Mouse (Mus musculus): ENCODE measurements around the gene Tfg. TPM values are rescaled to one million over a fixed set of nuclear protein-coding genes. Genes with fewer than 3 reads are reported as not detected.

The Tfg gene
- polyA plus RNA-seq, 1 experiment from 2014 or later = 118 TPM

DNA sequence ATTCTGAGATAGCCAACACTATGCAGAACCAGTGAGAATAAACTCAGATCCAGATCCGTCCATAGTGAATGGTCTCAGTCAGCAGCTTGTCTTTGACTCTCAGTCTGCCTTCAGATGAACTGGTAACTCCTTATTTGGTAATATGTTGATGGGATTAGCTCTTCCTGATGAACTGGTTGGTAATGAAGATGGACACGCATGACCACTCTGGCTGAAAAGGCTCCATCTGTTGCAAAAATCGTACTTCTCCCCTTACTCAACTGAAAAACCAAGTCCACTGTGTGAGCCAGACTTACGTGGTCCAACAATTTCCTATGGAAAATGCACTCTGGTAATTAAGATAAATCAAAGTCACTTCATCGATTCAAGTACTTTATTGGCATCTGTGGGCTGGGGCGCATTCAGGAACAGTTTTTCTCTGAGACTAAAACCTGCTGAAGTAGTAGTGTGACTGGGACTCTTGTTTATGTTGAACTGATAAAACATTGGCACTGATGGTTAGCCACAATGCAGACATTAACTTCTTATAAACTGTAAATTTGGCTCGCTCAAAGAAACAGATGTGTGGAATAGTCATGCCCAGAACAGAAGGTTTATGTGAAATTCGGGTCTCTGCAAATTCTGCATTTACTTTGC, 36.1 kb downstream of the Tfg start:
- no peaks in the 10 kb centered on the region; the same call in 1 of the 2 replicates for H3K36me3 ChIP-seq (ENCODE audit: insufficient read depth, low read length)
- no peak overlapping the region for H3K9ac ChIP-seq (ENCODE audit: low read depth, low read length)
- H3K4me1 ChIP-seq (replicated peaks; ENCODE audit: insufficient read depth, low read length) = no peaks in the 10 kb centered on the region
- no peak overlapping the region for H3K27ac ChIP-seq
- no peak for DNase-seq (ENCODE audit: low spot score)
- 81% methylated on average over 8 of the region's 8 CpGs for WGBS
- no peak for ATAC-seq (replicated peaks; ENCODE audit: low FRiP score, low read depth)
- no peaks in the 10 kb centered on the region for H3K27me3 ChIP-seq (ENCODE audit: insufficient read depth, low read length)
- H3K4me3 ChIP-seq (replicated peaks; ENCODE audit: low read depth, low read length) = no peak overlapping the region
- TF ChIP-seq CTCF (IDR thresholded peaks at IDR 0.05; ENCODE audit: low read depth) = no peak
- no peak overlapping the region for H3K4me2 ChIP-seq (ENCODE audit: low read length)
- no peaks in the 10 kb centered on the region for H3K9me3 ChIP-seq (replicated peaks; ENCODE audit: low read length)

DNA sequence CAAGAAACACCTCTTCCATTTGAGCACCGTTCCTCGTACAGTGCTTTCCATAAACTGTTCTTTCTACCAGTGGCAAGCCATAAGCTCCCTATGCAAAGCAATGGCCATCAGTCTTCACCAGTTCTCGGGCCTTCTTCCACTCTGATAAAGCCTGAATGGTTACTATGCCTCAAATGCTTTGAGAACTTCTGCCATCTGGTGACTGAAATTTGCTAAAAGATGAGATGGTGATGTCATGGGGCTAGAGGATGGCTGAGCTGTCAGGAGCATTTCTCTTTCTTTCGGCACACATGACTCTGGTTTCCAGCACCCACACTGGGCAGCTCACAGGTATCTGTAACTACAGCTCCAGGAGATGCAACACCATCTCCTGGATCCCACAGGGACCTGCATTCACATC, 40.1 kb downstream of the Tfg start:
- Histone ChIP-seq H3K9me3 (replicated peaks; ENCODE audit: low read length) (no peaks in the 10 kb centered on the region), H3K4me1 (replicated peaks; ENCODE audit: insufficient read depth, low read length) (no peaks in the 10 kb centered on the region), H3K4me2 (ENCODE audit: low read length) (no peak overlapping the region), H3K4me3 (replicated peaks; ENCODE audit: low read depth, low read length) (no peak overlapping the region), H3K27ac (no peak overlapping the region), H3K36me3 (ENCODE audit: insufficient read depth, low read length) (no peaks in the 10 kb centered on the region), H3K9ac (ENCODE audit: low read depth, low read length) (no peak overlapping the region), H3K27me3 (ENCODE audit: insufficient read depth, low read length) (no peaks in the 10 kb centered on the region)
- DNase-seq (ENCODE audit: low spot score) (peak; percentile 74), ATAC-seq (replicated peaks; ENCODE audit: low FRiP score, low read depth) (0 out of 2 replicates have a peak, but pooled peaks have one; percentile 49)
- WGBS = 70% methylated on average over 4 of the region's 4 CpGs
- peak; percentile 76 for TF ChIP-seq CTCF (IDR thresholded peaks at IDR 0.05; ENCODE audit: low read depth)

DNA sequence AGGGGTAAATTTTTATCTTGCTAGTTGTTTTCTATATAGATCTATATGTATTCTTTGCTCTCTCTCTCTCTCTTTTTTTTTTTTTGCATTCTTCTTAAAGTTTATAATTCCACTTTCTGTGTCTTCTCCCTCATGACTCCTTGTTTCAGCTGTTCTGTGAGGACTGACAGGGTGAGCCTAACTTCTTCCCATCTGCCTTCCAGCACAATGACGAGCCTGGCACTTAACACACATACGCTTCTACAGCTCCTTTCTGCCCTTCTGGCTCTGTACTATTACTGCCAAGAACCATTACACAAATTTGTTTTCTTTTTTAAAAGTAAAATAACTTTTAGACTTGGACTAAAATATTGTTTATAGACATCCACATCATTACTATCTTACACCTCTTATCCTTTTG, 43.8 kb downstream of the Tfg start:
- no peak overlapping the region for H3K27ac ChIP-seq
- DNase-seq (ENCODE audit: low spot score) (no peak), ATAC-seq (replicated peaks; ENCODE audit: low FRiP score, low read depth) (no peak)
- no peaks in the 10 kb centered on the region for H3K9me3 ChIP-seq (replicated peaks; ENCODE audit: low read length)
- no peaks in the 10 kb centered on the region for H3K36me3 ChIP-seq (ENCODE audit: insufficient read depth, low read length)
- H3K4me1 ChIP-seq (replicated peaks; ENCODE audit: insufficient read depth, low read length) = no peaks in the 10 kb centered on the region
- no peaks in the 10 kb centered on the region for H3K27me3 ChIP-seq (ENCODE audit: insufficient read depth, low read length)
- TF ChIP-seq CTCF (IDR thresholded peaks at IDR 0.05; ENCODE audit: low read depth) = no peak
- H3K4me3 ChIP-seq (replicated peaks; ENCODE audit: low read depth, low read length) = no peak overlapping the region
- H3K4me2 ChIP-seq (ENCODE audit: low read length) = no peak overlapping the region
- no peak overlapping the region for H3K9ac ChIP-seq (ENCODE audit: low read depth, low read length)
- 91% methylated on average over 2 of the region's 2 CpGs for WGBS

DNA sequence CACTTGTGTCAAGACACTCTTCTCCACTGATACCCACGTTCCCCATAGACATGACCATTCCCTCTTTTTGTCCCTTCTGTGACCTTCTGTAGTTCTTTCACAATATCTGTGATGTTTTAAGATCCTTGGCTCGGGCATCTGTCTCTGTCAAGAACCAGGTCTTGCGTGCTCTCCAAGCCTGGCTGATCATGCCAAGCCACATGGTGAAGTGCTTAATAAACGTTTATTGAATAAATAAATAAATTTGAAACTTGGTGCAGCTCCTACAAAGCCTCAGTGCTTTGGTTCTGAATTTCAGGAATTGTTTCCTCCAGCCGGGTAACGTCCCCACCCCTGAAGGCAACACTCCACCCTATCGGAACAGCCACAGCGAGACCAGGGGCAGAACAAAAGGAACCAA, 46.3 kb downstream of the Tfg start:
- Histone ChIP-seq H3K4me3 (replicated peaks; ENCODE audit: low read depth, low read length) (no peak overlapping the region), H3K36me3 (ENCODE audit: insufficient read depth, low read length) (no peaks in the 10 kb centered on the region), H3K9ac (ENCODE audit: low read depth, low read length) (no peak overlapping the region), H3K27me3 (ENCODE audit: insufficient read depth, low read length) (no peaks in the 10 kb centered on the region), H3K9me3 (replicated peaks; ENCODE audit: low read length) (no peaks in the 10 kb centered on the region), H3K4me2 (ENCODE audit: low read length) (no peak overlapping the region), H3K27ac (no peak overlapping the region), H3K4me1 (replicated peaks; ENCODE audit: insufficient read depth, low read length) (no peaks in the 10 kb centered on the region)
- DNase-seq (ENCODE audit: low spot score) (no peak), ATAC-seq (replicated peaks; ENCODE audit: low FRiP score, low read depth) (no peak)
- WGBS = 66% methylated on average over 8 of the region's 8 CpGs
- TF ChIP-seq CTCF (IDR thresholded peaks at IDR 0.05; ENCODE audit: low read depth) = no peak

DNA sequence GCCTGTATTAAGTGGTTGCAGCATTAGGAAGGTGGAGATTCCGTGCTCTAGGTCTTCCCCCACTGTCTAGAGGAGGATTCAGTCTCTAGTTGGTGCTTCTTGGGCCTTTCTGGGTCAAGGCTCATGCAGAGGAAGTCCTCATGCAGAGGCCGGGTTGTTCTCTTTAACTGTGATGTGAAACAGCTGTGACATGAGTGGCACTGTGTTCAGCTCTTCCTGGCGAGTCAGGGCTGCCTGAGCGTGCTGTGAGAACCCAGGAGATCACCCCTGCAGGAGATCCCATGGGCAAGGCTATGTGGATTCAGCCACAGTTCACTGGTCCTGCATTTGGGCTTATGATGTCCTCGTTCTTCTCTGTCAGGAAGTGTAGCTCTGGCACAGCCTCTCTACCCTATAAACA, 47.7 kb downstream of the Tfg start:
- Histone ChIP-seq H3K4me1 (replicated peaks; ENCODE audit: insufficient read depth, low read length) (no peaks in the 10 kb centered on the region), H3K4me2 (ENCODE audit: low read length) (no peak overlapping the region), H3K9me3 (replicated peaks; ENCODE audit: low read length) (no peaks in the 10 kb centered on the region), H3K9ac (ENCODE audit: low read depth, low read length) (no peak overlapping the region), H3K27ac (no peak overlapping the region), H3K36me3 (ENCODE audit: insufficient read depth, low read length) (no peaks in the 10 kb centered on the region), H3K27me3 (ENCODE audit: insufficient read depth, low read length) (no peaks in the 10 kb centered on the region), H3K4me3 (replicated peaks; ENCODE audit: low read depth, low read length) (no peak overlapping the region)
- ATAC-seq (replicated peaks; ENCODE audit: low FRiP score, low read depth) (no peak), DNase-seq (ENCODE audit: low spot score) (peak; percentile 15)
- no peak for TF ChIP-seq CTCF (IDR thresholded peaks at IDR 0.05; ENCODE audit: low read depth)
- WGBS = 37% methylated on average over 5 of the region's 5 CpGs

DNA sequence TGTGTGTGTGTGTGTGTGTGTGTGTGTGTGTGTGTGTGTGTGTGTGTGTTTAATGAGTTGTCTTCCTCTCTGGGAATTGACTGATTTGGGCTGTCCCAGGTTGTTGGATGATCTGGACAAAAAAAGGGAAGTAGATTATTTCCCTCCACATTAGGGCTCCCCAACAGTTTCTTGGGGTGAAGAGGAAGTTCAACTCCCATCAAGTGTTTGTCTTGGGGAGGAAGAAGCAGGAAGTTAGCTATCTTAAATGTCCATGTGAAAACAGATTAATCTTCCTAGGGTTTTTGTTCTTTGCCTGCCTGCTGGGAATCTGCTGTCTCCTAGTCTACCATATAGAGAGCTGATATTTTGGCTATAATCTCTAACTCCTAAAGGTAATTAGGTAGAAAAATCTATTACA, 58.4 kb downstream of the Tfg start:
- Histone ChIP-seq H3K4me2 (ENCODE audit: low read length) (no peak overlapping the region), H3K4me3 (replicated peaks; ENCODE audit: low read depth, low read length) (no peak overlapping the region), H3K9me3 (replicated peaks; ENCODE audit: low read length) (no peaks in the 10 kb centered on the region), H3K36me3 (ENCODE audit: insufficient read depth, low read length) (no peaks in the 10 kb centered on the region), H3K27me3 (ENCODE audit: insufficient read depth, low read length) (no peaks in the 10 kb centered on the region), H3K27ac (no peak overlapping the region), H3K4me1 (replicated peaks; ENCODE audit: insufficient read depth, low read length) (no peaks in the 10 kb centered on the region), H3K9ac (ENCODE audit: low read depth, low read length) (no peak overlapping the region)
- DNase-seq (ENCODE audit: low spot score) (no peak), ATAC-seq (replicated peaks; ENCODE audit: low FRiP score, low read depth) (no peak)
- TF ChIP-seq CTCF (IDR thresholded peaks at IDR 0.05; ENCODE audit: low read depth) = no peak
